8 mouse cellular contexts compared by ENCODE assay signal in genomic region chr3:66262319-66262718, GRCm38 (mm10). TPM values are rescaled to one million over a fixed set of nuclear protein-coding genes. Genes with fewer than 3 reads are reported as not detected.
DNase-seq lines count a peak whose midpoint lies in the region.

No protein-coding gene starts in this region.

- DNase-seq in adrenal gland, adult 18-20 months (ENCODE audit: low spot score in 2 of 2), result peak; percentile 28 to 42
- DNase-seq in adrenal gland, adult 8-10 months, result no peak
- peak; percentile 31 for DNase-seq in left cerebral cortex, postnatal 4 days
- no peak for DNase-seq in left cerebral cortex, postnatal 14 days (ENCODE audit: low spot score in 2 of 2)
- DNase-seq in embryo, embryonic 9.5 days (ENCODE audit: extremely low spot score), result peak; percentile 49
- peak; percentile 51 for DNase-seq in lung, postnatal 10 days
- no peak for DNase-seq in right cerebral cortex, adult 2 months (ENCODE audit: low spot score in 2 of 2)
- DNase-seq in thymus, postnatal 25 days, result no peak

- intact Hi-C loops in left cerebral cortex, postnatal 4 days (cut with DNase I), result no loop called here
- intact Hi-C loops in left cerebral cortex, postnatal 14 days (cut with DNase I), result no loop called here

RNA-seq across cellular contexts. Expression of gene Veph1, which starts 34.3 kb away (rescaled TPM):
- total RNA-seq in adrenal gland, adult 18-20 months (2021), result under 1 TPM in 1 of 2 experiments, not detected in 1; 0.03 TPM
- total RNA-seq in adrenal gland, adult 8-10 months (2022), result not detected
- 1 to 10 TPM; 1.3 to 2.8 TPM for total RNA-seq in left cerebral cortex, postnatal 4 days (2021)
- under 1 TPM; 0.15 to 0.20 TPM for total RNA-seq in left cerebral cortex, postnatal 14 days (2021)

RNA-seq across cellular contexts. Expression of gene Ptx3, which starts 42.6 kb away (rescaled TPM):
- under 1 TPM in 1 of 2 experiments, not detected in 1; 0.70 TPM for total RNA-seq in adrenal gland, adult 18-20 months (2021)
- total RNA-seq in adrenal gland, adult 8-10 months (2022), result under 1 TPM in 2 of 4 experiments, not detected in 2; 0.18 to 0.59 TPM
- 1 to 10 TPM; 6.0 to 7.7 TPM for total RNA-seq in left cerebral cortex, postnatal 4 days (2021)
- under 1 TPM; 0.55 to 0.74 TPM for total RNA-seq in left cerebral cortex, postnatal 14 days (2021)

Comparison
In these comparisons a context has a peak if more than half of its experiments do, and no peak if none do; other contexts are left out.
1. DNase-seq: peak in adrenal gland, adult 18-20 months (2 of 2), left cerebral cortex, postnatal 4 days (single experiment), embryo, embryonic 9.5 days (single experiment) and lung, postnatal 10 days (single experiment); none in adrenal gland, adult 8-10 months (single experiment), left cerebral cortex, postnatal 14 days (0 of 2), right cerebral cortex, adult 2 months (0 of 2) and thymus, postnatal 25 days (single experiment).
2. RNA of gene Ptx3, which starts 42.6 kb away (total RNA-seq): 6.0 to 7.7 TPM in left cerebral cortex, postnatal 4 days; 0.55 to 0.74 TPM in left cerebral cortex, postnatal 14 days, 0.70 TPM in adrenal gland, adult 18-20 months and 0.18 to 0.59 TPM in adrenal gland, adult 8-10 months; every median in the first group is over 4 times any median in the second.